Mouse (Mus musculus) stomach, postnatal 0 days (tissue): Measurements from ENCODE around the gene Slx4ip.

Experiments
- CTCF ChIP-seq: IDR thresholded peaks from 2 replicates; pipeline ENCODE4 v1.5.1; 2016; ENCODE audit warnings: antibody characterized with exemption, low read depth, mild to moderate bottlenecking, moderate library complexity
- EP300 ChIP-seq: optimal IDR thresholded peaks from 2 replicates; pipeline ENCODE3; 2016; ENCODE audit warnings: antibody characterized with exemption

GRCm38 (mm10) chr2:137063829-137064228 lies 172.8 kb downstream of the Slx4ip start:
- no peak for TF ChIP-seq CTCF
- TF ChIP-seq EP300: no peak
